Mouse (Mus musculus): ENCODE results near the gene Stxbp6. TPM values are rescaled to one million over a fixed set of nuclear protein-coding genes. Genes with fewer than 3 reads are reported as not detected.

Gene Stxbp6
- polyA plus RNA-seq, 1 experiment from 2014 or later: 15.9 TPM

DNA sequence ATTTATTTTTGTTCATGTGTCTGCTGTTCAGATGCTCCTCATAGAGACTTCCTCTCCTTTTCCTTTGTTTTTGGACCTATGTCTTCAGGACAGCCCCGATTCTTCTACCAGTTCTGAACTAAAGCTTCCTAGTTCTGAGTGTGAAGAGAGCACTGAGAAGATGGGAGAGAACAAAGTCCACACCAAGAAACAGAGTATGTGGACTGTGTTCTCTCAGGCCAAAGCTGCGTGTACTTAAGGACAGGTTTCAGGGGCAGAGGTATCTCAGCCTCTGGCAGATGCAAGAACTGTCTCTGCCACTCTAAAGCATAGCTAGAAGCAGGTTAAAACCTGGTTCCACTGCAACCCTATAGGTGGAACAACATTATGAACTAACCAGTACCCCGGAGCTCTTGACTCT is 151.2 kb downstream of the Stxbp6 start:
- no peak overlapping the region for H3K27ac ChIP-seq
- no peak for DNase-seq (ENCODE audit: extremely low spot score, low spot score)
- H3K36me3 ChIP-seq (replicated peaks): no peaks in the 10 kb centered on the region
- H3K9me3 ChIP-seq: no peaks in the 10 kb centered on the region
- 95% methylated on average over 3 of the region's 3 CpGs for WGBS
- no peaks in the 10 kb centered on the region for H3K27me3 ChIP-seq (ENCODE audit: poor library complexity, severe bottlenecking)
- H3K4me1 ChIP-seq: peaks cover 6% of the 10 kb centered on the region; the same call in 1 of the 2 replicates
- no peak overlapping the region for H3K4me3 ChIP-seq

DNA sequence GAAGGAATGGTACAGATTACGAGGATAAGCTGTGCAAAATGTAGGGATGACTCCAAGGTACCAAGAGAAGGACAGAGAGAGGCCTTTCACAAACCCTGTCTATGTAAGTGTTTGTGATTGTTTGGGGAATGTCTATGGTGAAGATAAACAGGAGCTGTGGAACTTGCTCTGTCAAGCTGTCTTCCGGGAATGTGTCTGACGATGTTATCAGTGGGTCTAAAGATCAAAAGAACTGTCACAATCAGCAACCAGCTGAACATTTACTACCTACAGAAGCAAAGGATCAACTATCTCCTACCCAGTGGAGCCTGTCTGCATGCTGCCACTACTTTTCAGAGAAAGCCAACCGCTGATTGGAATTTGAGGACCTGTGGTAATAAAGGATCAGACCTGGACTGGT is 152.3 kb downstream of the Stxbp6 start:
- WGBS: 90% methylated on average over 4 of the region's 4 CpGs
- no peaks in the 10 kb centered on the region for H3K9me3 ChIP-seq
- H3K27me3 ChIP-seq (ENCODE audit: poor library complexity, severe bottlenecking): no peaks in the 10 kb centered on the region
- H3K4me1 ChIP-seq: 0 out of 2 replicates have a peak, but pooled peaks cover 4% of the 10 kb centered on the region
- no peak for DNase-seq (ENCODE audit: extremely low spot score, low spot score)
- H3K4me3 ChIP-seq: no peak overlapping the region
- no peak overlapping the region for H3K27ac ChIP-seq
- H3K36me3 ChIP-seq (replicated peaks): no peaks in the 10 kb centered on the region

DNA sequence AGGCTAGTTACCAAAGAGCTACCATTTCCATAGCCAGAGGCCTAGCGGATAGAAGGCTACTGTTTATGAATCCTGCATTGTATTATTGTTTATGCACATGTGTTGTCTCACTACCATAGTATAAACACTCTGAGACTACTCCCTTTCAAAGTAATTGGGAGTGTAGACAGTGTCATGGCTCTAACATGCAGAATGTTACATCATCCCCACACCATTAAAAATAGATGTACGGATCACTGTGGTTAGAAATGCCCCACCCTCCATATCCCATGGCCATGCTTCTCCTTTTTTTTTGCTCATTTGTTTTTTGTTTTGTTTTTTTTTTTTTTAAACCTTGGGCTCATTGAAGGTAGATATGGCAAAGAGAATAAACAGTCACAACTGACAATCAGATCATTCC is 154.9 kb downstream of the Stxbp6 start:
- Histone ChIP-seq H3K27me3 (ENCODE audit: poor library complexity, severe bottlenecking) (no peaks in the 10 kb centered on the region), H3K9me3 (no peaks in the 10 kb centered on the region), H3K4me1 (no peaks in the 10 kb centered on the region), H3K36me3 (replicated peaks) (no peaks in the 10 kb centered on the region), H3K4me3 (no peak overlapping the region), H3K27ac (no peak overlapping the region)
- no peak for DNase-seq (ENCODE audit: extremely low spot score, low spot score)
- 89% methylated on average over 2 of the region's 2 CpGs for WGBS

DNA sequence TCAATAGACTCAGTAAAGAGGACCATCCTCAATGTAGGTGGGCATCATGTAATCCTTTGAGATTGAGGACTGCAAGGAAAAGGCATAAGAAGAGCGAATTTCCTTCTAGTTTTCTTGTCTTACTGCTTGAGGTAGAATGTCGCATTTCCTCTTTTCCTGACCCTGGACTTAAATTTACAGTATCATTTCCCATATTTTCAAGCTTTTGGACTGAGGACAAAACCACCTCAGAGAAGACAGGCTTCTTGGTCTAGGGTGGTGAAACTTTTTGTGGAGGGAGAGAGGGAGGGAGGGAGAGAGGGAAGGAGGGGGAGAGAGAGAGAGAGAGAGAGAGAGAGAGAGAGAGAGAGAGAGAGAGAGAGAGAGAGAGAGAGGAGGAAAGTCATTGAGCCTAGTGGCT is 155.6 kb downstream of the Stxbp6 start:
- Histone ChIP-seq H3K27me3 (ENCODE audit: poor library complexity, severe bottlenecking) (no peaks in the 10 kb centered on the region), H3K27ac (no peak overlapping the region), H3K4me1 (no peaks in the 10 kb centered on the region), H3K9me3 (no peaks in the 10 kb centered on the region), H3K4me3 (no peak overlapping the region), H3K36me3 (replicated peaks) (no peaks in the 10 kb centered on the region)
- DNase-seq (ENCODE audit: extremely low spot score, low spot score): no peak
- 90% methylated on average over 2 of the region's 2 CpGs for WGBS

DNA sequence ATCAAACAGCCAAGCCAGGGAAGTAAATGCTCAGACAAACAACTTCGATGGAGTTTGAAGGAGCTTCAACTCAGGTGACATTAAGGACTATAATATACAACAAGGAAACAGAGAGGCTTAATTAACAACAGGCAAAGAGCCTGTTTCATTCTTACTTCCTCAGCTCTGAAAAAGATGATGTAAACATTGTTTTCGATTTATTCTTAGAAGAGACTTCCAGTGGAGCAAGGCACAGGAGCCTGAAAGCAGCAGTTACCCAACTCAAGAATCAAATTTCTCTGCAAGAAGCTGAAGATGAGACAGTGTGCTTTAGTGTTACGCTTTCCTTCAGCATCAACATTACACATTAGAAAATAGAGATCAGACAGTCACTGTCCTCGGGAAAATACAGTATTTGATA is 160.7 kb downstream of the Stxbp6 start:
- Histone ChIP-seq H3K27ac (no peak overlapping the region), H3K4me1 (no peaks in the 10 kb centered on the region), H3K27me3 (ENCODE audit: poor library complexity, severe bottlenecking) (no peaks in the 10 kb centered on the region), H3K9me3 (no peaks in the 10 kb centered on the region), H3K4me3 (no peak overlapping the region), H3K36me3 (replicated peaks) (no peaks in the 10 kb centered on the region)
- no peak for DNase-seq (ENCODE audit: extremely low spot score, low spot score)
- WGBS: 93% methylated on average over 4 of the region's 4 CpGs

DNA sequence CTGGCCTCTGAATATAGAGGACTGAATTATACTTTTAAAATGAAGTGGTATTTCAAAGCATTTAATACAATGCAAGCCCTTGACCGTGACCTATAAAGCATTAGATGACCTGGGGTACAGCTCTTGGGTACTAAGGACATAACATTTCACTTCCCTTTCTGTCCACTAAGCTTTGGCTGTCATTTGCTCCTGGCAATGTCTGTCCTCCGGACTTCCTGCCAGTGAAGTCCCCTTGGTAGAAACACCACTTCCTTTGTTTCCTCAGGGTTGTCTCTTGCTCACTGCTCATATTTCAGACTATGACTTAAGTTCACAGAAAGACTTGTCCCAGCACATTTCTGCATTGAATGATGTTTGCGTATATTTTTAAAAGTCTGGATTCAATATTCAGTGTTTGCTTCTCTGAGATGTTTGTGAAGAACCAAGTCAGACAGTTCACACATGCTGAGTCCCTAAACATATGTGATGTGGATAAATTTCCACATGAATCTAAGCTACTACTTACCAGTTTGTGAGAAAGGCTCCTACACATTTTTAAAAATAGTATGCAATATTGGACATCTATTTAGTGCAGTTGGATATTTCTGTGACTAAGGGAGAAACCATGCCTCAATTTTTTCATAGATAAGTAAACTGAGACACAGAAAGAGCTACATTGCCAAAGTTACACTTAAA is 166.3 kb downstream of the Stxbp6 start:
- Histone ChIP-seq H3K27me3 (ENCODE audit: poor library complexity, severe bottlenecking) (no peaks in the 10 kb centered on the region), H3K36me3 (replicated peaks) (no peaks in the 10 kb centered on the region), H3K4me1 (no peaks in the 10 kb centered on the region), H3K9me3 (no peaks in the 10 kb centered on the region), H3K4me3 (no peak overlapping the region), H3K27ac (no peak overlapping the region)
- whole genome bisulfite sequencing: 82% methylated on average over 3 of the region's 3 CpGs
- no peak for DNase-seq (ENCODE audit: extremely low spot score, low spot score)

DNA sequence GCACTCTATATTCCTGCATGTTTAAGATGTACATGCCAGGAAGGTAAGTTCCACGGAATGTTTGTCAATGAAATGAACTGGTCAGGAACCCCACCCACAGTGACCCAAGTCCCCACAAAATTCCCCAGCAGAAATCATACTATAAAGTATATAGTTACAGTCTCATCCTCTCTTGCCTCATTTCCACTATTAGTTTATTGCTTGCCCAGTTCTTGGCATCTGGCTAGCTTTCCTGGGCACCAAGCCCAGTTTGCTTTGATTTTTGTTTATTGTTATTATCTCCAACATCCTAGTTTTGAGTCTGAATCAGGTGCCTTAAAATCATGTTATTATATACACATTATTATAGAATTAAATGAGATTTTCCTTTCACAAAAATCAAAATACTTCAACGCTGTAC is 168.5 kb downstream of the Stxbp6 start:
- WGBS: 95% methylated on average over 2 of the region's 2 CpGs
- no peak overlapping the region for H3K27ac ChIP-seq
- no peaks in the 10 kb centered on the region for H3K36me3 ChIP-seq (replicated peaks)
- no peaks in the 10 kb centered on the region for H3K4me1 ChIP-seq
- no peaks in the 10 kb centered on the region for H3K9me3 ChIP-seq
- no peak for DNase-seq (ENCODE audit: extremely low spot score, low spot score)
- no peak overlapping the region for H3K4me3 ChIP-seq
- no peaks in the 10 kb centered on the region for H3K27me3 ChIP-seq (ENCODE audit: poor library complexity, severe bottlenecking)

DNA sequence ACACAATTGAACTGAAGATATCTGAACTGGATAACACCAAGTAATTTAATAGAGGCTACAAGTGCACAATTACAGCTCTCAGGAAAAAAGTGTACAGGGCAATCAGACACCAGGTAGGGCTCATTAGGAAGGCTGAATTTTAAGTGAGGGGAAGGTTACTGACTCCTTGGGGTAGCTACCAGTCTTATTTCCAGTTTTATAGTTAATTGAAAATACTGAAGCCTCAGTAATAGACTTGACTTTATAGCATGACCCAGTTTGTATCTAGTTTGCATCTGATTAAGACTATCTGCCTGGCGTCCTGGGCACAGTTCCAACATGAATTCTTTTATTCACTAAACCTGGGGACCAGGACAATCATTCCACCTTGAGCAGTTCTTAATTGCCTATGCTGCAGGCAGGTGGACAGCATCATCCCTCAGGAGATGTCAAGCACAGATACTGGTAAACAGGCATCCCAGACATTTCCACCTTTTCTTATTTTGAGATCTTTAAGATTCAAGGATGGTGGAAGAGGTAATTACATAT is 171.2 kb downstream of the Stxbp6 start:
- Histone ChIP-seq H3K27ac (no peak overlapping the region), H3K4me3 (no peak overlapping the region), H3K27me3 (ENCODE audit: poor library complexity, severe bottlenecking) (no peaks in the 10 kb centered on the region), H3K4me1 (no peaks in the 10 kb centered on the region), H3K9me3 (no peaks in the 10 kb centered on the region), H3K36me3 (replicated peaks) (no peaks in the 10 kb centered on the region)
- WGBS: 87% methylated on average over 1 of the region's 1 CpGs
- no peak for DNase-seq (ENCODE audit: extremely low spot score, low spot score)

DNA sequence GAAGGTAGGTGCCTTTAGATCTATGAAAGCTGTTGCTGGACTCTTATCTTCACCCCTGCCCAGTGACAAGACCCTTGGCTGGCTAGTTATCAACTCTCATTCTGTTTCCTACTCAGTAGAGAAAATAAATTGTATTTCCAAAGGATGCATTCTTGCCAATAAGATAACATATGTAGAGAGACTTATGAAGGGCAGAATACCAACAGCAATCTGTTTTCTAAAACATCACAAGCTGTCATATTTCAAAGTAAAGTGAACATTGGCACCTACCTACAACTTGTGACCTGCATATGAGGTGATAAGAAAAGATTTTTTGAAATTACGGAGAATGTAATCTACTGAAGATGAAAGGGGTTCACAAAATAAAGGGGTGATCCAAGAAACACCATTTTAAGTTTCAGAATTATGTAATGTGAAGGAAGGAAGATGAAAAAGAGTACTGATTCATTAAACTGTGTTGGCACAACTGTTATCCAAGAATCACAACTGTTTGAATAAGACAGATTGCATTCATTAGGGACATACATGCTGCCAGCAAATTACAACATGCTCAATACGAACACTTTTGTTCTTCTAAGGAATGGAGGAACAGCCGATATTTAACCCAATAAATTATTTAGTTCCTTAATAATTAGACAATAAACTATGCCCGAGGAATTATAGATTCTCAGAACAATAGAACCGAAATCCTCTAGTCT is 175.2 kb downstream of the Stxbp6 start:
- WGBS: 91% methylated on average over 5 of the region's 5 CpGs
- Histone ChIP-seq H3K9me3 (no peaks in the 10 kb centered on the region), H3K27ac (no peak overlapping the region), H3K4me3 (no peak overlapping the region), H3K4me1 (no peaks in the 10 kb centered on the region), H3K27me3 (ENCODE audit: poor library complexity, severe bottlenecking) (no peaks in the 10 kb centered on the region), H3K36me3 (replicated peaks) (no peaks in the 10 kb centered on the region)
- DNase-seq (ENCODE audit: extremely low spot score, low spot score): no peak

DNA sequence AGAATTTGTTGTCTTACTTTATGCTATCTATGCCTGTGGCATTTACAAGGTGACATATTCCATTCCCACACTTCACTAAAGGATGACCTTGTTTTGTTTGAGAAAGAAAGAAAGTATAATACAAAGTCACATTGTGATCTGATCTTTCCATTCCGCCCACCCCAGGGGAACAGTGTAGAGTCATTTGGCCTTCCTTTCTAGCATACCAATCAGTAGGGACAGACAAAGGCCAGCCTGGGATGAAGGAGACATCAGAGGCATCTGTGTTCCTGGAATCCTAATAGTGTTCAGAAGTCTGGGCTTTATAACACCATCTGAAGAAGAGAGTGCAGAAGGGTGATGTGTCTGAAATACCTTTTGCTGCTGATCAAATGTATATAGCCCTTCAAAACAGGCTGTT is 178.0 kb downstream of the Stxbp6 start:
- no peak for DNase-seq (ENCODE audit: extremely low spot score, low spot score)
- no peaks in the 10 kb centered on the region for H3K4me1 ChIP-seq

DNA sequence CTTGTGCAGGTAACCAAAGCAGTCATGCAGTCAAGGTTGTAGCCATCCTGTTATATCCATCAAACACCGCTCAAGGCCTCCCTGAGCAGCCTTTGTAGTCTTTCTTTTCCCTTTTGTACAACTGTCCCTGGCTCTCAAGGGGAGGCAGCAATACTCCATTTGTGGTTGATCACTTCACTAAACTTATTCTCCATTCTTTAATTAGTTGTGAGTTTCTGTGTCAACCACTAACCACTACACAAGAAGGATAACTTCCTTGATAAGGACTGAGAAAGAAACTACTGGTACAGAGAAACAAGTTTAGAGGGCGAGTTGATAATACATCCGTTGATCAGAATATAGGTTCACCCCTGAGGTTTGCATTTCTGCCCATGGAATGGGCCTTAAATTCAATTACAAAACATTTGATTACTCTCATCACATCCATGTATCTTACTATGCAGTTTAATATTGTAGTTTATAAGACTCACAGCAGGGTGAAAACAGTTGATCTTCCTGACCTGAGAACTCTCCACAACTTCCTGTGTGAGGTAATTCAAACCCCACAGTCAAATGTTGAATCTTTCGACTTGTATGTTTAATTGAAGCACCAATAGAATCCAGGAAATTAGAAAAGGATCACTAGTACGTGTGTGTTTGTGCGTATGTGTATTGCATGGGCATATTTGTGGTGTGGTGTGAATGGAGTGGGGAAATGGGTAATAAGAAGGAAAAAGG is 184.7 kb downstream of the Stxbp6 start:
- no peaks in the 10 kb centered on the region for H3K9me3 ChIP-seq
- H3K36me3 ChIP-seq (replicated peaks): no peaks in the 10 kb centered on the region
- H3K4me3 ChIP-seq: no peak overlapping the region
- H3K27ac ChIP-seq: no peak overlapping the region
- DNase-seq (ENCODE audit: extremely low spot score, low spot score): no peak
- WGBS: 89% methylated on average over 6 of the region's 6 CpGs
- H3K4me1 ChIP-seq: peaks cover 6% of the 10 kb centered on the region
- no peaks in the 10 kb centered on the region for H3K27me3 ChIP-seq (ENCODE audit: poor library complexity, severe bottlenecking)

More for the DNA sequence above, 178.0 kb downstream of the Stxbp6 start:
- no peaks in the 10 kb centered on the region for H3K9me3 ChIP-seq
- H3K27me3 ChIP-seq (ENCODE audit: poor library complexity, severe bottlenecking): no peaks in the 10 kb centered on the region
- H3K4me3 ChIP-seq: no peak overlapping the region
- no peaks in the 10 kb centered on the region for H3K36me3 ChIP-seq (replicated peaks)
- WGBS: 88% methylated on average over 1 of the region's 1 CpGs
- no peak overlapping the region for H3K27ac ChIP-seq

DNA sequence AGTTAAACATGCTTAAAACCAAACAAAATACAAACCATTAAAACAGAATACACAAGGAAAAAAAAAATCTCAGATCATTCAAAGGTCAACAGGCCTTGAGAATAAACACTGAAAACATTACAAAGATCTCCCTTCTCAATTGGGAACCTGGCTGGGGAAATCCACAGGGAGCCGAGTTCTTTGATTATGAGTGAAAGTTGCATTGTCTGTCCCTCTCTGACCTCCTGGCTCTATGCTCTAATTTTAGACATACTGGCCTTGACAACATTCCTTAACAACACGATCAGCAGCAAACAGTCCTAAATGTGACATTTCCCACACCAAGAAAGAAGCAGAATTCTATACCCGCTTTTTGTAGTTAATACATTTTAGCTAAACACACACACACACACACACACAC is 187.7 kb downstream of the Stxbp6 start:
- peaks cover 10% of the 10 kb centered on the region for H3K4me1 ChIP-seq
- H3K36me3 ChIP-seq (replicated peaks): no peaks in the 10 kb centered on the region
- no peak overlapping the region for H3K27ac ChIP-seq
- DNase-seq (ENCODE audit: extremely low spot score, low spot score): no peak
- H3K27me3 ChIP-seq (ENCODE audit: poor library complexity, severe bottlenecking): no peaks in the 10 kb centered on the region
- H3K4me3 ChIP-seq: no peak overlapping the region
- no peaks in the 10 kb centered on the region for H3K9me3 ChIP-seq
- 31% methylated on average over 3 of the region's 3 CpGs for WGBS

DNA sequence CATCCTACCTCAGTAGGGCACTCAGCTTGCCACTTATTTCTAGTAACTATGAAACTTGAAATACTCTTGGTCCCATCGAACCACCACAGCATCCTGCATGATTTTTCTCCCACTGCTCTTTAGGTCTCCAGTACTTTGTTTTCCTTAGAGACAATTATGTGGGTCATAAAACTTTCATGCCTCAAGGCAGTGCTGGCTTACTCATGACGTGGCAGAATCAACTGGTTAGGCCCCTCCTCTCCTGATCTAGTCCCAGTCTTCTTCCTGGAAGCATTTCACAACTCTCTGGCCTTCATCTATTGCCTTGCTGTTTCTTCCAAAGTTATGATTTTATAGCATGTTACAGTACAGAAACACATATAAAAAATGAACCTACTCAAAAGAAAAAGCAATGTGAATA is 201.8 kb downstream of the Stxbp6 start:
- 81% methylated on average over 2 of the region's 2 CpGs for WGBS
- Histone ChIP-seq H3K27ac (no peak overlapping the region), H3K27me3 (ENCODE audit: poor library complexity, severe bottlenecking) (no peaks in the 10 kb centered on the region), H3K4me1 (no peaks in the 10 kb centered on the region), H3K36me3 (replicated peaks) (no peaks in the 10 kb centered on the region), H3K9me3 (no peaks in the 10 kb centered on the region), H3K4me3 (no peak overlapping the region)
- no peak for DNase-seq (ENCODE audit: extremely low spot score, low spot score)
